Mouse (Mus musculus) spleen, postnatal 4 days (tissue): Measurements from ENCODE around the gene Samd11.

Experiments used
- DNase-seq, 2 experiments: peaks; one replicate each; pipeline ENCODE4 v3.0.0; 2022; ENCODE audit warnings: low spot score in 2 of 2

The Samd11 gene

DNA sequence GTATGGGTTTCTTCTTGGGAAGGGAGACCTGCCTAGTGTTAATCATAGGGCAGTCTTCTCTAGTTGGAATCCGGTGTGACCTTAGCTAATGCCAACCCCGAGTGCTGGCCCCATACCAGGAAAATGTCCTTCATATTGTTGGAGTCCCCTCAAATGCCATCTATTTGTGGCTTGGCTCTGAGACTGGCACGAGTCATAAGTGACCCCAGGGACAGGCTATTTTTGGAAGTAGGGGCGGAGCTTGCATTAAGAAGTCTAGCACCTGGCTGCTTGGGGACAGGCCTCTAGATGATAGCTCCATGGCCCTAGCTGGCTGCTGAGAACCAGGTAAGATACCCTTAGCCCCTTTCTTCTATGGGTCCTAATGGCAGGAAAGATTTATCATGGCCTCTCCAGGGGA, 39.8 kb downstream of the Samd11 start, which contains the start of gene Perm1:
Gene Perm1, plus strand, starts transcription at position 220 of the 400 bp plus-strand sequence.
- peak in 1 of 2 experiments; percentile 55 for DNase-seq

DNA sequence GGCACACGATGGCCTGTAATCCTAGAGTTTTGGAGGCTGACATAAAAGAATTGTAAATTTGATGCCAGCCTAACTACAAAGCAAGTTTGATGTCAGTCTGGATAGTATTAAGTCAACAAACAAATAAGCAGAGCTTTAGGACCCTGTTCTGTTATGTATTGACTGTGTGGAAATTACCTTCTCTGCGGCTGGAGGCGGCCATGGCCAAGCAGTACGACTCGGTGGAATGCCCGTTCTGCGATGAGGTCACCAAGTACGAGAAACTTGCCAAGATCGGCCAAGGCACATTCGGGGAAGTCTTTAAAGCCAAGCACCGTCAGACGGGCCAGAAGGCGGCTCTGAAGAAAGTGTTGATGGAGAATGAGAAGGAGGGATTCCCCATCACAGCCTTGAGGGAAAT, 42.3 kb downstream of the Samd11 start:
- no peak for DNase-seq

DNA sequence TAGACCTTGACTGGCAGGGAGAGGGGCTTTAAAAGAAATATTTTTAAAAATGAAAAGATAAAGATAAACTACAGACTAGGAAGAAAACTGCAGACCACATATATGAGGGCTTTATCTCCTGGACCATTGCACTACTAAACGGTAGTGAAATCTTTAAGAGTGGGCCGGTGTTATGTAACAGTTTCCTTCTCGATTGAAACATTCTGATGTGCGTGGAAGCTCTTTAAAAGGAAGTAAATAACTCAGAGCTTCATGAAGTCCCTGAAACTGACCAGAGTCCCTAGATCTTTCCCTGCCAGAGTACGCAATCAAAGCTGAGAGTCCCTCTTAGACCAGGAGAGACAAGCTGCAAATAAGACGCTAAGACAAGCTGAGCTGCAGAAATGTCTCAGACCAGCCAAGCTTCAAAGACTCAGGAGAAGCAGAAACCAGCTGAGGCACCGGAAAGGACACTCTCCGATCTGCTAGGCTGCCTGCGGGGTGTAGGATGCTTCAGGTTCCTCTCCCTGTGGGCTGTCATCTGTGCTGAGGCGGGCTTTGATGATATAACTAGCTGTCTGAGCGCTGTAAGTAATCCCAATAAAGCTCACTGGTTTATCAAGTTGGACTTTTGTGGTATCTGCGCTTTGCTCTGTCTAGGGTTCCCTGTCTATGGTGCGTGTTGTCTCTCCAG, 45.4 kb downstream of the Samd11 start:
- DNase-seq = no peak

DNA sequence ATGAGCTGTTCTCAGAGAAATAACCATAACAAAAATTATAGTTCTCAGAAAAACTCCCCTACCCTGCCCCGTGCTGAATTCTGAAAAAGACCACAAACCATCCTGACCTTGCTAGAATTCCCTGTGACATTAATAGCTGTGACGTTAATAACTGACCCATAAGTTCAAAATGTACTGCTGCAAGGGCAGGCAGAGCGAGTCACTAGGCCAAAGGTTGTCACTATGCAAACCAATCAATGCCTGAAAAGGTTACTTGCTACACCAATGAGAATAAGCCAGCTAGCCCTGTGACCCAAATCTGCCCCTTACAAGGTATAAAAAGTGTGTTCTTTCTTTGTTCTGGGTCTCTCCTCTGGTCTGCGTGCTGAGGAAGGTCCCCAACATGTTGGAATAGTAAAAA, 46.6 kb downstream of the Samd11 start:
- no peak for DNase-seq

DNA sequence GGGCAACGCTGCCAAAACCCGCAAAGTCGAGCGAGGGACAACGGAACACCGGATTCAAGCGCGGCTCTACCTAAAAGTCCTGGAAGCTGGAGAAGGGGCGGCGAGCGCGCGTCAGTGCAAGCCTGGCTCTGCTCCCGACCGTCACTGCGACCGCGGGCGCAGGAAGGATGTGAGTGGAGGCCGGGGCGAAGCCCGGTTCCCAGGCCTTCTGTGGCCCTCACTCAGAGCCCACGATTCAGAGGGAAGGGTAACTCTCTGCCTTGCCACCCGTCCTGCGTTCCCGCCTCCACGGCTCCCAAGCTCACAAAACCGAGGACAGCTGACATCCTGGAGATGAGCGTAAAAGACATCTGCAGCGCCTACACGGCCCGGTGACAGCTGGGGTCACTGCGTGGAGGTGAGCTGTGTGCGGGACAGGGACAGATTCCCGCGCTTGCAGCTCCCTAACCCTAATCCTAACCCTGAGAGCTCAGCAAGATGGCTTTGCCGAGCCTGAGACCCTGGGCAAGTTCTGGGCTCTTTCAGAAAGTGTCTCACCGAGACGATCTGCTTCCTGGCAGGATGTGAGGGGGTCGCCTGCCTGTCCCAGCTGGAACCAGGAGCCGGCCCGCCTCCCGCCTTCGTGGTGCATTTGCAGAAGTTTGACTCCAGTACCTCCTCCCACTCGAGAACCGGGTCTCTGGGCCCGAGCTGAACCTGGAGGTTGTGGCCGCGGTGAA, 51.9 kb downstream of the Samd11 start:
- no peak for DNase-seq

DNA sequence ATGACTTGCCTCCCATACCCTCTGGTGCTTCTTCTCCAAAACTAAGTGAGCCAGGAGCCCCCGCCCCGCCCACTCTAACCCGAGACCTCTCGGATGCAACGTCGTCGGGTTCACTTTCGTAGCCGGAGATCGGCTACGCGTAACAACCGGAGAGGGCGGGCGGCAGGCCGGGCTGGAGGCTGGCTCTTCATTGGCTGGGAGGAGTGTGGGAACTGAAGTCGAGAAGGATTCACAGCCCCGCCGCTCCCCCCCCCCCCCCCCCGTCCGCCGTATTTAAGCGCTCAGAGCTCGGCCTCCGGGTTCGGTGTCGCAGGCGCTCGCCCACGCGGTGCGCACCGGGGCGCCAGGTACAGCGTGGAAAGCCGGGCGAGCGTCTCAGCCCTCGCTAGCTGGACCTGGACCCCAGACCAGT, 52.5 kb downstream of the Samd11 start, which contains the start of gene AW011738:
Gene AW011738, plus strand, starts transcription at position 304 of the 412 bp plus-strand sequence.
- DNase-seq = peak; percentile 70 to 82

DNA sequence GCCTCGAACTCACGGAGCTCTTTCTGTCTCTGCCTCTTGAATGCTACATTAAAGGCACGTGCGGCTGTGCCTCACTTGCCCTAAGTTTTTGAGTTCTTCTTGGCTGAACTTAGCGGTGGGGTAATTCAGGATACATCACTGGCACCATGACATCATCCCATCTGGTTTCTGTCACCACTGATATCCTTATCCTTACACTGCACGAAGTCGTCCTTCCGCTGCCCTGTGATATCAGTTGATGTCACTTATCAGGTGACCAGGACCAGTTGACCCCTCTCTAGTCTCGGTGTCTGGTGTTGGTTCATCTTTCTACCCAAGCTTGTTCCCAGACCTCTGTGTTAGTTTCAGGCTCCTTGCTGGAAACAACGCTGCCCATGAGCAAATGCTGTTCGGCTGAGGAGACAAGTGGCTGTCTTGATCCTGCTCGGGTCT, 53.0 kb downstream of the Samd11 start:
- DNase-seq = peak in 1 of 2 experiments; percentile 54

DNA sequence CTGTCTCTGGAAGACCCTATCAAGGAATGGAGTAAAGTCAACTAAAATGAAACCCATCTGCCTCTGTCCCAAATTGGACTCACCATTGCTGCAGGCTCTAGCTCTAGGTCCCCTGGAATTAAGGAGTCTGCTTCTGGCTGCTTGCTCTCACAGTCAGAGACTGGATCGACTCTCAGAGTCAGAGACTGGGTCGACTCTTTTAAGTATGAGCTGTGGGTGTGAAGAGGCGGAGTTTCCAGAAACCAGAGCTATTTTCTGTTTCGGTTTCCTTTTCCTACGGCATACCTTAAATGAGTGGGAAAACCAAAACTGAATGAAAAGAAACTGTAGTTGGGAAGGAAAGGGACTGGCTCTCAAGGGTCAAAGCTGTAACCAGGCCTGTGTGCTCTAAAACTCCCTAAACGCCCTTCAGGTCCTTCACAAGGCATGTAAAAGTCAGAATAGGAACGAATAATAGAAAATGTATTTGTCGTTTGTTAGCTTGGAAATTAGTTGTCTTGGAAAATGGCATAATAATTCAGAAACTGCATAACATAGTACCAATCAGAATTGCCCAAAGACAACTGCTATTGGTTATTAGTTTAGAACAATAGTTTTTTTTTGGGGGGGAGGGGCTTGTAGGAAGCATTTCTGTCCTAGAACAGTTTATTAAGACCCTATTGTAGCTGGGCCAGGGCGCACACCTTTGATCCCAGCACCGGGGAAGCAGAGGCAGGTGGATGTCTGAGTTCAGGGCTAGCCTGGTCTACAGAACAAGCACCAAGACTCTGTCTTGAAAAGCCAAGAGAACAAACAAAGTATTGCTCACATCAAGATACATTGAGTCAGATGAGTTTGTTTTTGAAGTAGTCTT, 54.6 kb downstream of the Samd11 start, which contains the start of gene Isg15:
Gene Isg15, minus strand, starts transcription at position 196 of the 853 bp plus-strand sequence.
- DNase-seq = no peak

DNA sequence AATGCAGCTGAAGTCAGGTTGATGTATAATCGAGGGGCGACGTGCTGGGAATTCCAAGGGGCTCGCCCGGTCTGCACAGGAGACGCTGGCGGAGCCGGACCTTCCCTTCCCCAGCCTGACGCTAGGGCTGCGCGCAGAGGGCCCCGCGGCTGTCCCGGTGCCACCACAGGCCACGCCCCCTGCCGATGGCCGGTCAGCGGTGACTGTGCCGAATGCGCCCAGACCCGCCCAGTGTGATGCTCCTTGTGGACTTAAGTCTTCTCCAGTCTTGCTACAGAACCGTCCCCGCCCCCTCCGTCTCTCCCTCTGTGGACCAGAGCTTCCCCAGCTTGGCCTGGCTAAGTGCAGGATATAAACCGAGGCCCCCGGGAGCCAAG, 57.6 kb downstream of the Samd11 start:
- peak; percentile 90 to 94 for DNase-seq

DNA sequence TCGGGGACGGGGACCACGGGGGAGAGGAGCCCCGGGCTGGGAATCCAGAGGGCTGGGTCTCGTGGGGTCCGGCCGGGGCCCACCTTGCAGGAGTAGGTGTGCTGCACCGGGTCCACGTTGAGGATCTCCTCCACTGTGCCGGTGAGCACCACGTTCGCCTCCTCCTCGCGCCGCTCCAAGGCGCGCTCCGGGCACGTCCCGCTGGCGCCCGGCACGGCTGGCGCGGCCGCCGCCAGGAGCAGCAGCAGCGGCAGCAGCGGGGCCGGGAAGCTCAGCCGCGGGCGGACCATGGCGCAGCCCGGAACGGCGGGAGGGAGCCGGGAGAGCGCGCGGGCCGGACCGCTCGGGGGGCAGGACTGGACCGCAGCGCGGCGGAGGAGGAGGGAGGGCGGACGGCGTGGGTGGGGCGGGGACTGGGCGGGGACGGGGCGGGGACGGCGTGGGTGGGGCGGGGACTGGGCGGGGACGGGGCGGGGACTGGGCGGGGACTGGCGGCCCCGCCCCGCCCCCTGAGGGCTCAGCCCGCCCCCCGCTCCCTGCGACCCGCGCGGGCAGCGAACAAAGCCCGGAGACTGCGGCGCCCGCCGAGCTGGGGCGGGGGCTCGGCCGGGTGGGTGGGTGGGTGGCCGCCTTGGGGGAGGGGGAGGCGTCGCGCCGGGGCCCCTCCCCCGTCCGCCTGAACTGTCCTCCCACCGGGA, 58.2 kb downstream of the Samd11 start, which contains the start of gene Agrn:
Gene Agrn, minus strand, starts transcription at position 358 of the 698 bp plus-strand sequence.
- DNase-seq = peak; percentile 72 to 87
